Mouse (Mus musculus): ENCODE measurements at regions not wholly inside any gene's neighbourhood (a gene's known extent, or its start where the extent isn't known, plus 50 kb on each side); places are given as distances from the start of the nearest gene placed in this dataset.

GRCm38 (mm10) chr12:10016710-10017581 lies 352.8 kb upstream of the Nt5c1b start:
- no peaks in the 10 kb centered on the region for H3K27me3 ChIP-seq (replicated peaks; ENCODE audit: control insufficient read depth, insufficient read depth, low read length)
- no peak overlapping the region for H3K4me3 ChIP-seq (ENCODE audit: insufficient read depth, low read depth, low read length)
- H3K27ac ChIP-seq (ENCODE audit: insufficient read depth, low read depth, low read length) = no peak overlapping the region
- H3K36me3 ChIP-seq (ENCODE audit: control insufficient read depth, insufficient read depth, low read length) = no peaks in the 10 kb centered on the region
- DNase-seq = no peak
- H3K4me1 ChIP-seq (ENCODE audit: control insufficient read depth, insufficient read depth, low read length) = no peaks in the 10 kb centered on the region
- TF ChIP-seq POLR2A (IDR thresholded peaks at IDR 0.05; ENCODE audit: low read depth, low read length) (no peak), CTCF (conservative IDR thresholded peaks at IDR 0.05; ENCODE audit: insufficient read depth, insufficient read length, low read depth, low read length) (no peak)
- WGBS = 39% methylated on average over 15 of the region's 15 CpGs

GRCm38 (mm10) chr12:10035479-10035878 lies 334.3 kb upstream of the Nt5c1b start:
- Histone ChIP-seq H3K4me1 (ENCODE audit: control insufficient read depth, insufficient read depth, low read length) (no peaks in the 10 kb centered on the region), H3K36me3 (ENCODE audit: control insufficient read depth, insufficient read depth, low read length) (no peaks in the 10 kb centered on the region), H3K27me3 (replicated peaks; ENCODE audit: control insufficient read depth, insufficient read depth, low read length) (no peaks in the 10 kb centered on the region), H3K4me3 (ENCODE audit: insufficient read depth, low read depth, low read length) (no peak overlapping the region), H3K27ac (ENCODE audit: insufficient read depth, low read depth, low read length) (no peak overlapping the region)
- no peak for DNase-seq
- 53% methylated on average over 8 of the region's 8 CpGs for WGBS
- no peak for TF ChIP-seq POLR2A (IDR thresholded peaks at IDR 0.05; ENCODE audit: low read depth, low read length)
- no peak for TF ChIP-seq CTCF (conservative IDR thresholded peaks at IDR 0.05; ENCODE audit: insufficient read depth, insufficient read length, low read depth, low read length)

GRCm38 (mm10) chr12:10062006-10062514 lies 307.7 kb upstream of the Nt5c1b start:
- TF ChIP-seq POLR2A (IDR thresholded peaks at IDR 0.05; ENCODE audit: low read depth, low read length) (no peak), CTCF (conservative IDR thresholded peaks at IDR 0.05; ENCODE audit: insufficient read depth, insufficient read length, low read depth, low read length) (no peak)
- H3K4me1 ChIP-seq (ENCODE audit: control insufficient read depth, insufficient read depth, low read length) = no peaks in the 10 kb centered on the region
- no peak overlapping the region for H3K27ac ChIP-seq (ENCODE audit: insufficient read depth, low read depth, low read length)
- 20% methylated on average over 1 of the region's 1 CpGs for WGBS
- DNase-seq = peak; percentile 18
- no peaks in the 10 kb centered on the region for H3K27me3 ChIP-seq (replicated peaks; ENCODE audit: control insufficient read depth, insufficient read depth, low read length)
- H3K36me3 ChIP-seq (ENCODE audit: control insufficient read depth, insufficient read depth, low read length) = no peaks in the 10 kb centered on the region
- no peak overlapping the region for H3K4me3 ChIP-seq (ENCODE audit: insufficient read depth, low read depth, low read length)

GRCm38 (mm10) chr12:10078341-10078740 lies 291.4 kb upstream of the Nt5c1b start:
- Histone ChIP-seq H3K4me3 (ENCODE audit: insufficient read depth, low read depth, low read length) (no peak overlapping the region), H3K36me3 (ENCODE audit: control insufficient read depth, insufficient read depth, low read length) (no peaks in the 10 kb centered on the region), H3K27me3 (replicated peaks; ENCODE audit: control insufficient read depth, insufficient read depth, low read length) (no peaks in the 10 kb centered on the region), H3K27ac (ENCODE audit: insufficient read depth, low read depth, low read length) (0 out of 2 replicates have a peak overlapping the region, but pooled peaks have one; percentile 16), H3K4me1 (ENCODE audit: control insufficient read depth, insufficient read depth, low read length) (no peaks in the 10 kb centered on the region)
- TF ChIP-seq CTCF (conservative IDR thresholded peaks at IDR 0.05; ENCODE audit: insufficient read depth, insufficient read length, low read depth, low read length) (no peak), POLR2A (IDR thresholded peaks at IDR 0.05; ENCODE audit: low read depth, low read length) (no peak)
- DNase-seq = peak; percentile 3
- WGBS = 58% methylated on average over 5 of the region's 5 CpGs

GRCm38 (mm10) chr12:10079482-10079881 lies 290.3 kb upstream of the Nt5c1b start:
- no peaks in the 10 kb centered on the region for H3K4me1 ChIP-seq (ENCODE audit: control insufficient read depth, insufficient read depth, low read length)
- H3K27ac ChIP-seq (ENCODE audit: insufficient read depth, low read depth, low read length) = no peak overlapping the region
- no peaks in the 10 kb centered on the region for H3K36me3 ChIP-seq (ENCODE audit: control insufficient read depth, insufficient read depth, low read length)
- no peak for TF ChIP-seq CTCF (conservative IDR thresholded peaks at IDR 0.05; ENCODE audit: insufficient read depth, insufficient read length, low read depth, low read length)
- TF ChIP-seq POLR2A (IDR thresholded peaks at IDR 0.05; ENCODE audit: low read depth, low read length) = no peak
- no peak overlapping the region for H3K4me3 ChIP-seq (ENCODE audit: insufficient read depth, low read depth, low read length)
- H3K27me3 ChIP-seq (replicated peaks; ENCODE audit: control insufficient read depth, insufficient read depth, low read length) = no peaks in the 10 kb centered on the region
- 45% methylated on average over 9 of the region's 9 CpGs for WGBS
- no peak for DNase-seq

- WGBS = 71% methylated on average over 1 of the region's 1 CpGs
- no peaks in the 10 kb centered on the region for H3K4me1 ChIP-seq (ENCODE audit: control insufficient read depth, insufficient read depth, low read length)
- H3K27ac ChIP-seq (ENCODE audit: insufficient read depth, low read depth, low read length) = no peak overlapping the region
- no peak for DNase-seq
- H3K27me3 ChIP-seq (replicated peaks; ENCODE audit: control insufficient read depth, insufficient read depth, low read length) = no peaks in the 10 kb centered on the region
- no peaks in the 10 kb centered on the region for H3K36me3 ChIP-seq (ENCODE audit: control insufficient read depth, insufficient read depth, low read length)
- H3K4me3 ChIP-seq (ENCODE audit: insufficient read depth, low read depth, low read length) = no peak overlapping the region
- TF ChIP-seq POLR2A (IDR thresholded peaks at IDR 0.05; ENCODE audit: low read depth, low read length) = no peak
- no peak for TF ChIP-seq CTCF (conservative IDR thresholded peaks at IDR 0.05; ENCODE audit: insufficient read depth, insufficient read length, low read depth, low read length)
These were observed 256.8 kb upstream of the Nt5c1b start for GRCm38 (mm10) chr12:10112874-10113453.

GRCm38 (mm10) chr12:10122102-10122501 lies 247.7 kb upstream of the Nt5c1b start:
- TF ChIP-seq CTCF (conservative IDR thresholded peaks at IDR 0.05; ENCODE audit: insufficient read depth, insufficient read length, low read depth, low read length) (no peak), POLR2A (IDR thresholded peaks at IDR 0.05; ENCODE audit: low read depth, low read length) (no peak)
- H3K27me3 ChIP-seq (replicated peaks; ENCODE audit: control insufficient read depth, insufficient read depth, low read length) = 0 out of 2 replicates have a peak, but pooled peaks cover 1% of the 10 kb centered on the region
- no peaks in the 10 kb centered on the region for H3K4me1 ChIP-seq (ENCODE audit: control insufficient read depth, insufficient read depth, low read length)
- H3K4me3 ChIP-seq (ENCODE audit: insufficient read depth, low read depth, low read length) = no peak overlapping the region
- H3K27ac ChIP-seq (ENCODE audit: insufficient read depth, low read depth, low read length) = no peak overlapping the region
- no peaks in the 10 kb centered on the region for H3K36me3 ChIP-seq (ENCODE audit: control insufficient read depth, insufficient read depth, low read length)
- DNase-seq = no peak
- 68% methylated on average over 2 of the region's 2 CpGs for WGBS
